Mouse (Mus musculus): ENCODE measurements at regions not wholly inside any gene's neighbourhood (a gene's known extent, or its start where the extent isn't known, plus 50 kb on each side); places are given as distances from the start of the nearest gene placed in this dataset.

GRCm38 (mm10) chr1:149463930-149464329 is 497.2 kb downstream of the Pla2g4a start:
- TF ChIP-seq NANOG (IDR thresholded peaks at IDR 0.05; ENCODE audit: borderline replicate concordance, low read length) (no peak), POU5F1 (IDR thresholded peaks at IDR 0.05; ENCODE audit: borderline replicate concordance, low read length) (no peak), CTCF (conservative IDR thresholded peaks at IDR 0.05; ENCODE audit: low read length) (no peak)
- Histone ChIP-seq H3K9me3 (ENCODE audit: low read length) (peaks cover 7% of the 10 kb centered on the region; the same call in 1 of the 2 replicates), H3K4me1 (replicated peaks; ENCODE audit: low read depth, low read length) (no peaks in the 10 kb centered on the region), H3K4me3 (replicated peaks; ENCODE audit: low read length) (no peak overlapping the region), H3K36me3 (ENCODE audit: insufficient read depth, low read length) (no peaks in the 10 kb centered on the region), H3K27me3 (ENCODE audit: insufficient read depth, low read length) (no peaks in the 10 kb centered on the region)

- Histone ChIP-seq H3K4me3 (replicated peaks; ENCODE audit: low read length) (no peak overlapping the region), H3K36me3 (ENCODE audit: insufficient read depth, low read length) (no peaks in the 10 kb centered on the region), H3K27me3 (ENCODE audit: insufficient read depth, low read length) (no peaks in the 10 kb centered on the region), H3K9me3 (ENCODE audit: low read length) (no peaks in the 10 kb centered on the region), H3K4me1 (replicated peaks; ENCODE audit: low read depth, low read length) (no peaks in the 10 kb centered on the region)
- TF ChIP-seq POU5F1 (IDR thresholded peaks at IDR 0.05; ENCODE audit: borderline replicate concordance, low read length): no peak
- TF ChIP-seq NANOG (IDR thresholded peaks at IDR 0.05; ENCODE audit: borderline replicate concordance, low read length): no peak
- no peak for TF ChIP-seq CTCF (conservative IDR thresholded peaks at IDR 0.05; ENCODE audit: low read length)
Observed at GRCm38 (mm10) chr1:149449801-149450493, 511.1 kb downstream of the Pla2g4a start.

- H3K9me3 ChIP-seq (ENCODE audit: low read length): no peaks in the 10 kb centered on the region
- no peak overlapping the region for H3K4me3 ChIP-seq (replicated peaks; ENCODE audit: low read length)
- no peaks in the 10 kb centered on the region for H3K4me1 ChIP-seq (replicated peaks; ENCODE audit: low read depth, low read length)
- no peaks in the 10 kb centered on the region for H3K27me3 ChIP-seq (ENCODE audit: insufficient read depth, low read length)
- TF ChIP-seq POU5F1 (IDR thresholded peaks at IDR 0.05; ENCODE audit: borderline replicate concordance, low read length) (no peak), NANOG (IDR thresholded peaks at IDR 0.05; ENCODE audit: borderline replicate concordance, low read length) (no peak), CTCF (conservative IDR thresholded peaks at IDR 0.05; ENCODE audit: low read length) (no peak)
- no peaks in the 10 kb centered on the region for H3K36me3 ChIP-seq (ENCODE audit: insufficient read depth, low read length)
Observed at GRCm38 (mm10) chr1:149448516-149448915, 512.6 kb downstream of the Pla2g4a start.

GRCm38 (mm10) chr1:149411009-149411408 is 550.1 kb downstream of the Pla2g4a start:
- no peak for TF ChIP-seq NANOG (IDR thresholded peaks at IDR 0.05; ENCODE audit: borderline replicate concordance, low read length)
- no peak for TF ChIP-seq CTCF (conservative IDR thresholded peaks at IDR 0.05; ENCODE audit: low read length)
- no peak for TF ChIP-seq POU5F1 (IDR thresholded peaks at IDR 0.05; ENCODE audit: borderline replicate concordance, low read length)
- Histone ChIP-seq H3K9me3 (ENCODE audit: low read length) (no peaks in the 10 kb centered on the region), H3K27me3 (ENCODE audit: insufficient read depth, low read length) (no peaks in the 10 kb centered on the region), H3K36me3 (ENCODE audit: insufficient read depth, low read length) (no peaks in the 10 kb centered on the region), H3K4me3 (replicated peaks; ENCODE audit: low read length) (no peak overlapping the region), H3K4me1 (replicated peaks; ENCODE audit: low read depth, low read length) (no peaks in the 10 kb centered on the region)

GRCm38 (mm10) chr1:149405367-149405766 is 555.7 kb downstream of the Pla2g4a start:
- H3K4me1 ChIP-seq (replicated peaks; ENCODE audit: low read depth, low read length): no peaks in the 10 kb centered on the region
- no peaks in the 10 kb centered on the region for H3K36me3 ChIP-seq (ENCODE audit: insufficient read depth, low read length)
- H3K4me3 ChIP-seq (replicated peaks; ENCODE audit: low read length): no peak overlapping the region
- H3K9me3 ChIP-seq (ENCODE audit: low read length): peaks cover 17% of the 10 kb centered on the region
- TF ChIP-seq CTCF (conservative IDR thresholded peaks at IDR 0.05; ENCODE audit: low read length) (no peak), POU5F1 (IDR thresholded peaks at IDR 0.05; ENCODE audit: borderline replicate concordance, low read length) (no peak), NANOG (IDR thresholded peaks at IDR 0.05; ENCODE audit: borderline replicate concordance, low read length) (no peak)
- H3K27me3 ChIP-seq (ENCODE audit: insufficient read depth, low read length): no peaks in the 10 kb centered on the region

GRCm38 (mm10) chr1:149388706-149389105 is 572.4 kb downstream of the Pla2g4a start:
- H3K4me1 ChIP-seq (replicated peaks; ENCODE audit: low read depth, low read length): no peaks in the 10 kb centered on the region
- no peaks in the 10 kb centered on the region for H3K27me3 ChIP-seq (ENCODE audit: insufficient read depth, low read length)
- no peak overlapping the region for H3K4me3 ChIP-seq (replicated peaks; ENCODE audit: low read length)
- no peak for TF ChIP-seq POU5F1 (IDR thresholded peaks at IDR 0.05; ENCODE audit: borderline replicate concordance, low read length)
- no peak for TF ChIP-seq CTCF (conservative IDR thresholded peaks at IDR 0.05; ENCODE audit: low read length)
- no peak for TF ChIP-seq NANOG (IDR thresholded peaks at IDR 0.05; ENCODE audit: borderline replicate concordance, low read length)
- H3K36me3 ChIP-seq (ENCODE audit: insufficient read depth, low read length): no peaks in the 10 kb centered on the region
- H3K9me3 ChIP-seq (ENCODE audit: low read length): peaks cover 29% of the 10 kb centered on the region

- no peaks in the 10 kb centered on the region for H3K36me3 ChIP-seq (ENCODE audit: insufficient read depth, low read length)
- no peak for TF ChIP-seq NANOG (IDR thresholded peaks at IDR 0.05; ENCODE audit: borderline replicate concordance, low read length)
- no peak for TF ChIP-seq CTCF (conservative IDR thresholded peaks at IDR 0.05; ENCODE audit: low read length)
- TF ChIP-seq POU5F1 (IDR thresholded peaks at IDR 0.05; ENCODE audit: borderline replicate concordance, low read length): no peak
- peaks cover 2% of the 10 kb centered on the region; the same call in 1 of the 2 replicates for H3K9me3 ChIP-seq (ENCODE audit: low read length)
- H3K27me3 ChIP-seq (ENCODE audit: insufficient read depth, low read length): no peaks in the 10 kb centered on the region
- H3K4me1 ChIP-seq (replicated peaks; ENCODE audit: low read depth, low read length): no peaks in the 10 kb centered on the region
- H3K4me3 ChIP-seq (replicated peaks; ENCODE audit: low read length): no peak overlapping the region
Observed at GRCm38 (mm10) chr1:149351338-149351907, 609.7 kb downstream of the Pla2g4a start.

GRCm38 (mm10) chr1:149347359-149347758 is 613.7 kb downstream of the Pla2g4a start:
- Histone ChIP-seq H3K36me3 (ENCODE audit: insufficient read depth, low read length) (no peaks in the 10 kb centered on the region), H3K9me3 (ENCODE audit: low read length) (peaks cover 6% of the 10 kb centered on the region; the same call in 1 of the 2 replicates)
- TF ChIP-seq POU5F1 (IDR thresholded peaks at IDR 0.05; ENCODE audit: borderline replicate concordance, low read length) (no peak), NANOG (IDR thresholded peaks at IDR 0.05; ENCODE audit: borderline replicate concordance, low read length) (no peak), CTCF (conservative IDR thresholded peaks at IDR 0.05; ENCODE audit: low read length) (no peak)

More at GRCm38 (mm10) chr1:149347359-149347758, 613.7 kb downstream of the Pla2g4a start:
- Histone ChIP-seq H3K27me3 (ENCODE audit: insufficient read depth, low read length) (no peaks in the 10 kb centered on the region), H3K4me1 (replicated peaks; ENCODE audit: low read depth, low read length) (no peaks in the 10 kb centered on the region), H3K4me3 (replicated peaks; ENCODE audit: low read length) (no peak overlapping the region)

All from E14TG2a.4 (cell line).